Mouse (Mus musculus): ENCODE measurements at regions not wholly inside any gene's neighbourhood (a gene's known extent, or its start where the extent isn't known, plus 50 kb on each side); places are given as distances from the start of the nearest gene placed in this dataset.

- DNase-seq (ENCODE audit: low read depth, low spot score) = no peak
Measured at GRCm38 (mm10) chr14:13146959-13147535, 137.5 kb upstream of the Synpr start.

GRCm38 (mm10) chr14:13149617-13150016 is 135.0 kb upstream of the Synpr start:
- DNase-seq (ENCODE audit: low read depth, low spot score) = no peak

GRCm38 (mm10) chr14:13151672-13152071 is 132.9 kb upstream of the Synpr start:
- DNase-seq (ENCODE audit: low read depth, low spot score) = no peak

- DNase-seq (ENCODE audit: low read depth, low spot score) = no peak
Measured at GRCm38 (mm10) chr14:13176149-13176548, 108.4 kb upstream of the Synpr start.

- no peak for DNase-seq (ENCODE audit: low read depth, low spot score)
Measured at GRCm38 (mm10) chr14:13177906-13178305, 106.7 kb upstream of the Synpr start.

- DNase-seq (ENCODE audit: low read depth, low spot score) = no peak
Measured at GRCm38 (mm10) chr14:13190801-13191200, 93.8 kb upstream of the Synpr start.

- DNase-seq (ENCODE audit: low read depth, low spot score) = no peak
Measured at GRCm38 (mm10) chr14:13192746-13193145, 91.8 kb upstream of the Synpr start.

GRCm38 (mm10) chr14:13197330-13197892 is 87.2 kb upstream of the Synpr start:
- DNase-seq (ENCODE audit: low read depth, low spot score) = no peak

- DNase-seq (ENCODE audit: low read depth, low spot score) = peak; percentile 2
Measured at GRCm38 (mm10) chr14:13198491-13198890, 86.1 kb upstream of the Synpr start.

GRCm38 (mm10) chr14:13212658-13213057 is 71.9 kb upstream of the Synpr start:
- DNase-seq (ENCODE audit: low read depth, low spot score) = no peak

All from CD4-positive, CD25-positive, alpha-beta regulatory T cell, adult 2 months (primary cell).